8 mouse cellular contexts compared by ENCODE assay signal in genomic region chr11:11873023-11873908, GRCm38 (mm10). TPM values are rescaled to one million over a fixed set of nuclear protein-coding genes. Genes with fewer than 3 reads are reported as not detected.
DNase-seq lines count a peak whose midpoint lies in the region.

No protein-coding gene starts in this region.

- intact Hi-C loops in left cerebral cortex, postnatal 36 days (cut with DNase I): no loop called here

- peak; percentile 78 to 86 for DNase-seq in cerebellum, postnatal 10 days
- no peak for DNase-seq in cerebellum, adult 9-10 months
- DNase-seq in urinary bladder, postnatal 10 days (ENCODE audit: low spot score): peak; percentile 19
- no peak for DNase-seq in urinary bladder, adult 2 months (ENCODE audit: low spot score)
- DNase-seq in heart, postnatal 4 days: peak; percentile 68
- peak; percentile 31 for DNase-seq in lung, postnatal 36 days
- DNase-seq in left cerebral cortex, adult 9 months (ENCODE audit: low spot score in 2 of 2): no peak
- no peak for DNase-seq in left cerebral cortex, postnatal 36 days (ENCODE audit: low spot score in 2 of 2)

RNA-seq across cellular contexts. Expression of gene Ddc, which starts 24.7 kb away (rescaled TPM):
- 3.4 and 4.1 TPM in 2 replicates for polyA plus RNA-seq in urinary bladder, adult 2 months (2012; rRNA removed)
- 10 to 100 TPM; 44.6 to 51.4 TPM for total RNA-seq in heart, postnatal 4 days (2021)
- total RNA-seq in left cerebral cortex, postnatal 36 days (2021): 1 to 10 TPM; 5.4 TPM

Comparison
In these comparisons a context has a peak if more than half of its experiments do, and no peak if none do; other contexts are left out.
1. DNase-seq: peak in cerebellum, postnatal 10 days (2 of 2), urinary bladder, postnatal 10 days (single experiment), heart, postnatal 4 days (single experiment) and lung, postnatal 36 days (single experiment); none in cerebellum, adult 9-10 months (single experiment), urinary bladder, adult 2 months (single experiment), left cerebral cortex, adult 9 months (0 of 2) and left cerebral cortex, postnatal 36 days (0 of 2).
2. RNA of gene Ddc, which starts 24.7 kb away (total RNA-seq): 44.6 to 51.4 TPM in heart, postnatal 4 days; 5.4 TPM in left cerebral cortex, postnatal 36 days; every median in the first group is over 4 times any median in the second.